Mouse (Mus musculus) MEL (cell line): ENCODE results near the gene Gm20388. TPM values are rescaled to one million over a fixed set of nuclear protein-coding genes. Genes with fewer than 3 reads are reported as not detected.

Experiments
- DNase-seq: peaks from one replicate; pipeline ENCODE4 v3.0.0; 2011; ENCODE audit warnings: low read depth, low spot score
- H3K27ac ChIP-seq: 2 replicates; pipeline ENCODE4 v1.5.1; 2012; ENCODE audit warnings: low read depth, mild to moderate bottlenecking, control low read depth, low read length, moderate library complexity; ENCODE audit not compliant: control insufficient read depth
- H3K27me3 ChIP-seq, 2 experiments: fragments of 150-350 bp in 1 of 2; sonication (generic) in 1 of 2; 2 replicates each; pipeline ENCODE4 v1.6.1; 2012; ENCODE audit warnings: low read length in 2 of 2, mild to moderate bottlenecking in 2 of 2, improper control_type of control experiment in 1 of 2, moderate library complexity in 1 of 2; ENCODE audit not compliant: insufficient read depth in 2 of 2, control insufficient read depth in 1 of 2
- H3K36me3 ChIP-seq, 2 experiments: 2 replicates each; pipeline ENCODE4 v1.6.1; 2012 to 2014; ENCODE audit warnings: low read length in 2 of 2, improper control_type of control experiment in 1 of 2, inconsistent platforms in 1 of 2, mild to moderate bottlenecking in 1 of 2; ENCODE audit not compliant: insufficient read depth in 2 of 2, control insufficient read depth in 1 of 2
- H3K4me1 ChIP-seq, 2 experiments: fragments of 150-350 bp in 1 of 2; sonication (generic) in 1 of 2; 2 replicates each; pipeline ENCODE4 v1.6.1; 2012; ENCODE audit warnings: low read length in 2 of 2, improper control_type of control experiment in 1 of 2, mild to moderate bottlenecking in 1 of 2; ENCODE audit not compliant: insufficient read depth in 2 of 2, control insufficient read depth in 1 of 2
- H3K4me3 ChIP-seq, 2 experiments: fragments of 150-350 bp in 1 of 2; sonication (generic) in 1 of 2; 2 replicates each; pipeline ENCODE4 v1.5.1; 2012; ENCODE audit warnings: low read depth in 2 of 2, low read length in 2 of 2, mild to moderate bottlenecking in 2 of 2, moderate library complexity in 2 of 2, control low read depth in 1 of 2, improper control_type of control experiment in 1 of 2; ENCODE audit not compliant: control insufficient read depth in 1 of 2, insufficient read depth in 1 of 2
- H3K79me2 ChIP-seq: 2 replicates; pipeline ENCODE4 v1.6.1; 2012; ENCODE audit warnings: mild to moderate bottlenecking, low read length, moderate library complexity; ENCODE audit not compliant: control insufficient read depth, poor library complexity, insufficient read depth
- H3K9ac ChIP-seq: 2 replicates; pipeline ENCODE4 v1.6.1; 2012; ENCODE audit warnings: low read depth, mild to moderate bottlenecking, control low read depth, low read length, moderate library complexity; ENCODE audit not compliant: control insufficient read depth, poor library complexity, severe bottlenecking
- H3K9me3 ChIP-seq: fragments of 150-350 bp; sonication (generic); replicated peaks from 2 replicates; pipeline ENCODE4 v1.6.1; 2012; ENCODE audit warnings: mild to moderate bottlenecking, low read length, improper control_type of control experiment, moderate library complexity; ENCODE audit not compliant: insufficient read depth
- BHLHE40 ChIP-seq: IDR thresholded peaks from 2 replicates; pipeline ENCODE4 v1.6.1; 2012; ENCODE audit warnings: low read depth, mild to moderate bottlenecking, inconsistent platforms, low read length, improper control_type of control experiment, borderline replicate concordance
- CHD2 ChIP-seq: IDR thresholded peaks from 2 replicates; pipeline ENCODE4 v1.6.1; 2011; ENCODE audit warnings: low read length, improper control_type of control experiment
- CTCF ChIP-seq, 3 experiments: IDR thresholded peaks in 2 of 3; conservative IDR thresholded peaks in 1 of 3; 2 replicates each; pipeline ENCODE4 v1.5.1; 2011 to 2012; ENCODE audit warnings: low read length in 3 of 3, low read depth in 2 of 3, mild to moderate bottlenecking in 2 of 3, improper control_type of control experiment in 1 of 3, inconsistent platforms in 1 of 3, mixed read lengths in 1 of 3, moderate library complexity in 1 of 3; ENCODE audit not compliant: control insufficient read depth in 1 of 3, insufficient read depth in 1 of 3, poor library complexity in 1 of 3, severe bottlenecking in 1 of 3
- E2F4 ChIP-seq: IDR thresholded peaks from 2 replicates; pipeline ENCODE4 v1.6.1; 2011; ENCODE audit warnings: low read depth, low read length, improper control_type of control experiment, borderline replicate concordance
- GABPA ChIP-seq: IDR thresholded peaks from 2 replicates; pipeline ENCODE4 v1.6.1; 2012; ENCODE audit warnings: low read depth, mild to moderate bottlenecking, inconsistent platforms, low read length, improper control_type of control experiment, moderate library complexity
- KAT2A ChIP-seq: conservative IDR thresholded peaks from 2 replicates; pipeline ENCODE4 v1.6.1; 2012; ENCODE audit warnings: low read depth, low read length, improper control_type of control experiment, inconsistent platforms
- MAFK ChIP-seq: IDR thresholded peaks from 2 replicates; pipeline ENCODE4 v1.6.1; 2011; ENCODE audit warnings: low read depth, mild to moderate bottlenecking, low read length, improper control_type of control experiment, borderline replicate concordance
- MYC ChIP-seq: IDR thresholded peaks from 2 replicates; pipeline ENCODE4 v1.6.1; 2011; ENCODE audit warnings: low read depth, mild to moderate bottlenecking, low read length, improper control_type of control experiment, moderate library complexity
- NELFE ChIP-seq: IDR thresholded peaks from 2 replicates; pipeline ENCODE4 v1.6.1; 2011; ENCODE audit warnings: low read depth, low read length, improper control_type of control experiment
- NRF1 ChIP-seq: IDR thresholded peaks from 2 replicates; pipeline ENCODE4 v1.6.1; 2014; ENCODE audit warnings: low read depth, mild to moderate bottlenecking, inconsistent platforms, low read length, improper control_type of control experiment, moderate library complexity; ENCODE audit not compliant: poor library complexity, insufficient read depth, severe bottlenecking
- POLR2A ChIP-seq, 2 experiments: IDR thresholded peaks; 2 replicates each; pipeline ENCODE4 v1.6.1; 2011 to 2012; ENCODE audit warnings: low read length in 2 of 2, mild to moderate bottlenecking in 2 of 2, control low read depth in 1 of 2, improper control_type of control experiment in 1 of 2, low read depth in 1 of 2, moderate library complexity in 1 of 2; ENCODE audit not compliant: control insufficient read depth in 1 of 2, insufficient read depth in 1 of 2, poor library complexity in 1 of 2
- POLR2AphosphoS2 ChIP-seq: IDR thresholded peaks from 2 replicates; pipeline ENCODE4 v1.6.1; 2011; ENCODE audit warnings: low read length, improper control_type of control experiment
- RAD21 ChIP-seq: IDR thresholded peaks from 2 replicates; pipeline ENCODE4 v1.6.1; 2011; ENCODE audit warnings: mild to moderate bottlenecking, low read depth, low read length, improper control_type of control experiment
- SIN3A ChIP-seq: IDR thresholded peaks from 2 replicates; pipeline ENCODE4 v1.6.1; 2012; ENCODE audit warnings: low read length, improper control_type of control experiment, inconsistent platforms
- SMC3 ChIP-seq: IDR thresholded peaks from 2 replicates; pipeline ENCODE4 v1.6.1; 2011; ENCODE audit warnings: low read depth, low read length, improper control_type of control experiment
- TAL1 ChIP-seq: IDR thresholded peaks from 2 replicates; pipeline ENCODE4 v1.6.1; 2012; ENCODE audit warnings: mild to moderate bottlenecking, inconsistent platforms, low read length, moderate library complexity, mixed read lengths
- TBP ChIP-seq: IDR thresholded peaks from 2 replicates; pipeline ENCODE4 v1.8.0; 2011; ENCODE audit warnings: low read depth, low read length, improper control_type of control experiment
- USF1 ChIP-seq: IDR thresholded peaks from 2 replicates; pipeline ENCODE4 v1.6.1; 2014; ENCODE audit warnings: low read depth, mild to moderate bottlenecking, inconsistent platforms, low read length, improper control_type of control experiment, moderate library complexity
- USF2 ChIP-seq, 2 experiments: IDR thresholded peaks; 2 replicates each; pipeline ENCODE4 v1.6.1; 2011 to 2012; ENCODE audit warnings: improper control_type of control experiment in 2 of 2, low read length in 2 of 2, borderline replicate concordance in 1 of 2, inconsistent platforms in 1 of 2, low read depth in 1 of 2, mild to moderate bottlenecking in 1 of 2; ENCODE audit not compliant: insufficient read depth in 1 of 2
- ZC3H11A ChIP-seq: IDR thresholded peaks from 2 replicates; pipeline ENCODE4 v1.6.1; 2012; ENCODE audit warnings: low read depth, mild to moderate bottlenecking, inconsistent platforms, low read length, improper control_type of control experiment
- ZKSCAN1 ChIP-seq: IDR thresholded peaks from 2 replicates; pipeline ENCODE4 v1.6.1; 2012; ENCODE audit warnings: low read depth, mild to moderate bottlenecking, inconsistent platforms, low read length, improper control_type of control experiment, moderate library complexity
- ZNF384 ChIP-seq: IDR thresholded peaks from 2 replicates; pipeline ENCODE4 v1.6.1; 2012; ENCODE audit warnings: low read depth, mild to moderate bottlenecking, inconsistent platforms, low read length, improper control_type of control experiment
- polyA plus RNA-seq, 2 experiments: library from polyadenylated mRNA; stranded (reverse) in 1 of 2; unstranded in 1 of 2; fragments of >175 nt in 1 of 2; fragments of >200 nt in 1 of 2; gene quantifications; 2 replicates each; pipeline versions ENCODE4 v1.2.1 to v1.2.4; 2012; ENCODE audit warnings: low replicate concordance in 2 of 2, low read depth in 1 of 2; ENCODE audit not compliant: insufficient read length in 2 of 2, insufficient read depth in 1 of 2, missing spikeins in 1 of 2
- total RNA-seq: library from RNA; depleted of rRNA; stranded (reverse); fragments of 300-350 nt; gene quantifications from 2 replicates; pipeline ENCODE4 v1.2.3, GENCODE M21; 2012

Gm20388 gene
- total and polyA plus RNA-seq, 3 experiments, result 11.1 to 17.8 TPM; not detected in 1

DNA sequence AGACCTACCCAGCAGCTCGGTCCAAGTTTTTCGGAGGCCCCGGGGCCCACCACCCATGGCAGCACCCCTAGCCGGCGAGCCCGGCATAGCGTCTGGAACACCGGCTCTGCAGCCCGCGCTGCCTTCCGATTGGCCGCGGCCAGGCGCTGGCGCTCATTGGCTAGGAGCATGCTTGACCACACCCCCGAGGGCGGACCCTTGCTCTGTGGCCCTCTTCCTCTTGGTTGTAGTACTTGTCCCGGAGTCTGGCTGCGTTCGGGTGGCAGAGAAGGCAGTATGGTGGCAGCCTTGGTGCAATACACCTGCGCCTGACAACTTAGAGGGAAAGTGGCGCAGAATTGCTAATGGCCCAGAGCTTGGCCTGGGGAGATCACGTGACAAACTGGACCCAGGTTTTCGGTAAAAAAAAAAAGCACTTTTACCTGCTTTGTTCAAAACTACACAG is 3407.8 kb downstream of the Gm20388 start, which contains the start of gene Fanca:
TSS of gene Fanca (minus strand) at position 110 of the 445 bp plus-strand sequence.
- peak within 1 kb of the TSS; percentile 77 for H3K27ac ChIP-seq

DNA sequence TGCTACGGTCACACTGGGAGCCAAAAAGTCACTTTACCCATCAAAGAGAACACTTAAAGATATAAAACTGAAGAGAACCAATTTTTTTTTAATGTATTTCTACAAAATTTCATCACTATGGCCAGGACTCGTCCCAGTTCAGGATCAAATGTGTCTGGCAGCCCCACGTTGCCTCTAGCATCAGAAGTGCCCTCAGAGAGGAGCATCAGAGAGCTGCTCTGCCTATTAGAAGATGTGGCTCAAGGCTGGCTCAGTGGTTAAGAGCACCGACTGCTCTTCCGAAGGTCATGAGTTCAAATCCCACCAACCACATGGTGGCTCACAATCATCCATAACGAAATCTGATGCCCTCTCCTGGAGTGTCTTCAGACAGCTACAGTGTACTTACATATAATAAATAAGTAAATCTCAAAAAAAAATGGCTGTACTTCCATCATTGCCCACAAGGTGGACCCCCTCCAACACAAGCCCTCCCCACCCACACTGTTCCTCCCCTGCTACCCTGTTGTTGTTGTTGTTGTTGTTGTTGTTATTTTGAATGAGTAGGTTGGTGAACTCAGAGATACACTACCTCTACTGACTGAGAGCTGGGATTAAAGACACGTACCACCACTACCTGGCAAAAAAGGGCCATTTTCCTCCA is 3409.0 kb downstream of the Gm20388 start:
- H3K4me3 ChIP-seq, result no peak overlapping the region; a peak in 1 of 4 replicates
- H3K9me3 ChIP-seq, result no peaks in the 10 kb centered on the region
- TF ChIP-seq ZC3H11A, result peak; percentile 30; the same call in 1 of the 2 replicates
- peak; percentile 66 for TF ChIP-seq SMC3
- TF ChIP-seq TBP, result peak; percentile 96
- peak; percentile 48 to 69 (median 58) for TF ChIP-seq CTCF (IDR thresholded peaks at IDR 0.05 in 2 of 3, conservative IDR thresholded peaks at IDR 0.05 in 1 of 3; ENCODE audit: control insufficient read depth in 1 of 3, insufficient read depth in 1 of 3, low read depth in 2 of 3, low read length in 3 of 3, poor library complexity in 1 of 3, severe bottlenecking in 1 of 3)
- peak; percentile 85 for TF ChIP-seq ZNF384
- no peak for TF ChIP-seq BHLHE40
- TF ChIP-seq RAD21, result peak; percentile 43
- TF ChIP-seq CHD2, result no peak
- TF ChIP-seq SIN3A, result peak; percentile 45; the same call in 1 of the 2 replicates
- TF ChIP-seq, all 39 proteins: peak for 7
- H3K79me2 ChIP-seq, result peaks cover 5% of the 10 kb centered on the region; the same call in 1 of the 2 replicates
- no peaks in the 10 kb centered on the region for H3K36me3 ChIP-seq
- peaks cover 0 to 7% of the 10 kb centered on the region in 2 experiments; a peak in 2 of 4 replicates for H3K4me1 ChIP-seq
- H3K27me3 ChIP-seq, result no peaks in the 10 kb centered on the region
- H3K9ac ChIP-seq, result no peak overlapping the region
- DNase-seq, result peak; percentile 76
- no peak overlapping the region for H3K27ac ChIP-seq

More for the DNA sequence above, 3407.8 kb downstream of the Gm20388 start, which contains the start of gene Fanca:
- TF ChIP-seq POLR2AphosphoS2 (peak; percentile 61; the same call in 1 of the 2 replicates), ZKSCAN1 (no peak), SIN3A (peak; percentile 78; the same call in 1 of the 2 replicates), USF2 (IDR thresholded peaks at IDR 0.05; ENCODE audit: borderline replicate concordance in 1 of 2, insufficient read depth in 1 of 2, low read depth in 1 of 2, low read length in 2 of 2) (0 out of 4 replicates have a peak, but pooled peaks of 1 of the 2 experiments have one; percentile 21), NELFE (peak; percentile 74), GABPA (no peak), MAFK (no peak), KAT2A (no peak), NRF1 (peak; percentile 67), MYC (no peak), TAL1 (no peak), E2F4 (peak; percentile 68; the same call in 1 of the 2 replicates), POLR2A (IDR thresholded peaks at IDR 0.05; ENCODE audit: control insufficient read depth in 1 of 2, insufficient read depth in 1 of 2, low read depth in 1 of 2, low read length in 2 of 2, poor library complexity in 1 of 2) (peak; percentile 83 to 86), TBP (0 out of 2 replicates have a peak, but pooled peaks have one; percentile 62), USF1 (peak; percentile 83)
- Histone ChIP-seq H3K79me2 (peaks cover 5% of the 10 kb centered on the region; the same call in 1 of the 2 replicates), H3K36me3 (no peaks in the 10 kb centered on the region), H3K4me3 (peak within 1 kb of the TSS; percentile 91 to 92), H3K4me1 (peaks cover 0 to 7% of the 10 kb centered on the region in 2 experiments; a peak in 2 of 4 replicates), H3K27me3 (no peaks in the 10 kb centered on the region), H3K9me3 (no peaks in the 10 kb centered on the region), H3K9ac (peak within 1 kb of the TSS; percentile 94)
- DNase-seq, result peak; percentile 97
